Comparison of ENCODE assay signal across 22 mouse cellular contexts in the genomic region with DNA sequence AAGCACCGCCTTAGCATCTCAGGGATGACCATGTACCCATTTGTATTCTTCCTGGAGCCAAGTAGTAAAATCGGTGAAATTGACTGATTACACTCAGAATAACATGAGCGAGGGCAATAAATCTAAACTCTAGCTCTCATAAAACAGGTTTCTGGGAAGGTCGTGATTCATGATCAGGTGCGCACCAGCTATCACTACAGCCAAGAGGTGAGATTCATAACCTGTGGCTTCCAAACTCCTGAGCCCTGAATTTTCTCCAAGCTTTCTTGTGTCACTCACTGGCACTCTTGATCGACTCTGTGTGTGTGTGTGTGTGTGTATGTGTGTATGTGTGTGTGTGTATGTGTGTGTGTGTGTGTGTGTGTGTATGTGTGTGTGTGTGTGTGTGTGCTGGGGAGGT.
DNase-seq lines count a peak whose midpoint lies in the region; ATAC-seq and TF ChIP-seq lines count a peak whose summit lies in the region.
"Had no signal": no experiment of that assay in that cellular context is flagged by ENCODE, and none has a peak within 500 bp of the region (broad histone marks: within the 10 kb centered on the region; RNA-seq: fewer than 3 reads in every experiment).

No protein-coding gene starts in this region.

- no peak overlapping the region for H3K9ac ChIP-seq in intestine, embryonic 15.5 days
- no peak overlapping the region for H3K9ac ChIP-seq in intestine, embryonic 16.5 days (ENCODE audit: low read depth, low read length)
- H3K9ac ChIP-seq in intestine, postnatal 0 days (ENCODE audit: low read depth, low read length) = no peak overlapping the region

- TF ChIP-seq CTCF in intestine, postnatal 0 days (IDR thresholded peaks at IDR 0.05; ENCODE audit: low read depth) = no peak

- H3K4me2 ChIP-seq in intestine, embryonic 15.5 days (replicated peaks) = no peak overlapping the region
- no peak overlapping the region for H3K4me2 ChIP-seq in intestine, embryonic 16.5 days (ENCODE audit: low read depth, low read length)
- H3K4me2 ChIP-seq in intestine, postnatal 0 days (replicated peaks; ENCODE audit: low read depth) = no peak overlapping the region

- H3K9me3 ChIP-seq in heart, embryonic 10.5 days = no peaks in the 10 kb centered on the region
- H3K9me3 ChIP-seq in intestine, embryonic 15.5 days = no peaks in the 10 kb centered on the region
- no peaks in the 10 kb centered on the region for H3K9me3 ChIP-seq in intestine, embryonic 16.5 days (ENCODE audit: control insufficient read depth, low read length)
- H3K9me3 ChIP-seq in intestine, postnatal 0 days (ENCODE audit: control insufficient read depth) = no peaks in the 10 kb centered on the region

- no peaks in the 10 kb centered on the region for H3K36me3 ChIP-seq in heart, embryonic 10.5 days
- H3K36me3 ChIP-seq in intestine, embryonic 15.5 days = no peaks in the 10 kb centered on the region
- no peaks in the 10 kb centered on the region for H3K36me3 ChIP-seq in intestine, embryonic 16.5 days (ENCODE audit: control insufficient read depth, insufficient read depth, low read length)
- H3K36me3 ChIP-seq in intestine, postnatal 0 days (ENCODE audit: control insufficient read depth, insufficient read depth) = no peaks in the 10 kb centered on the region
- H3K36me3 ChIP-seq: G1E had no signal

- intact Hi-C loops in heart, postnatal 14 days (cut with DNase I) = no loop called here

- H3K4me1 ChIP-seq in heart, embryonic 10.5 days = peaks cover 25% of the 10 kb centered on the region
- H3K4me1 ChIP-seq in intestine, embryonic 15.5 days (replicated peaks) = 0 out of 2 replicates have a peak, but pooled peaks cover 6% of the 10 kb centered on the region
- peaks cover 1% of the 10 kb centered on the region; the same call in 1 of the 2 replicates for H3K4me1 ChIP-seq in intestine, embryonic 16.5 days (ENCODE audit: control insufficient read depth, insufficient read depth, low read length)
- H3K4me1 ChIP-seq in intestine, postnatal 0 days (replicated peaks; ENCODE audit: control insufficient read depth, insufficient read depth, low read length) = no peaks in the 10 kb centered on the region

- no peak overlapping the region for H3K4me3 ChIP-seq in heart, embryonic 10.5 days
- H3K4me3 ChIP-seq in intestine, embryonic 15.5 days (replicated peaks) = no peak overlapping the region
- no peak overlapping the region for H3K4me3 ChIP-seq in intestine, embryonic 16.5 days (ENCODE audit: low read length)
- H3K4me3 ChIP-seq in intestine, postnatal 0 days (ENCODE audit: low read depth, low read length) = no peak overlapping the region

- H3K27me3 ChIP-seq in heart, embryonic 10.5 days (ENCODE audit: insufficient read depth, poor library complexity, severe bottlenecking) = no peaks in the 10 kb centered on the region
- no peaks in the 10 kb centered on the region for H3K27me3 ChIP-seq in intestine, embryonic 15.5 days (replicated peaks)
- H3K27me3 ChIP-seq in intestine, embryonic 16.5 days (replicated peaks; ENCODE audit: control insufficient read depth, insufficient read depth, low read length) = no peaks in the 10 kb centered on the region
- no peaks in the 10 kb centered on the region for H3K27me3 ChIP-seq in intestine, postnatal 0 days (replicated peaks; ENCODE audit: control insufficient read depth, insufficient read depth, low read length)
- H3K27me3 ChIP-seq: CH12.LX, Patski had no signal

- DNase-seq in heart, embryonic 10.5 days (ENCODE audit: low spot score) = no peak
- DNase-seq in heart, postnatal 14 days = no peak
- no peak for DNase-seq in layer of hippocampus, adult 18-20 months (ENCODE audit: low spot score in 2 of 2)
- DNase-seq in urinary bladder, postnatal 4 days (ENCODE audit: low spot score in 2 of 2) = no peak
- DNase-seq: adrenal gland, adult 2 months; adrenal gland, adult 8-10 months; adrenal gland, postnatal 10 days; adrenal gland, postnatal 14 days; adrenal gland, postnatal 25 days; adrenal gland, postnatal 36 days; B cell, adult 2 months; cerebellum, adult 11 months; cerebellum, adult 11-12 months had no signal

- ATAC-seq in intestine, embryonic 15.5 days = peak; percentile 51; the same call in 1 of the 2 replicates
- peak; percentile 67; the same call in 1 of the 2 replicates for ATAC-seq in intestine, embryonic 16.5 days
- ATAC-seq in intestine, postnatal 0 days = peak; percentile 36
- no peak for ATAC-seq in erythroid progenitor cell, adult 5-6 weeks (replicated peaks; ENCODE audit: low FRiP score, poor library complexity, severe bottlenecking)
- ATAC-seq: activated CD4-positive, CD25-positive, alpha-beta regulatory T cell, adult 4 months; CD4-positive, CD25-positive, alpha-beta regulatory T cell, adult 4 months; Patski had no signal

- 92% methylated on average over 6 of the region's 6 CpGs for WGBS in heart, embryonic 10.5 days
- 63% methylated on average over 6 of the region's 6 CpGs for WGBS in intestine, embryonic 15.5 days
- WGBS in intestine, embryonic 16.5 days = 70% methylated on average over 6 of the region's 6 CpGs
- WGBS in intestine, postnatal 0 days = 46% methylated on average over 6 of the region's 6 CpGs

- H3K27ac ChIP-seq in heart, embryonic 10.5 days = 0 out of 2 replicates have a peak overlapping the region, but pooled peaks have one; percentile 2
- no peak overlapping the region for H3K27ac ChIP-seq in intestine, embryonic 15.5 days
- no peak overlapping the region for H3K27ac ChIP-seq in intestine, embryonic 16.5 days (ENCODE audit: low read length)
- H3K27ac ChIP-seq in intestine, postnatal 0 days (ENCODE audit: low read depth, low read length) = no peak overlapping the region
